Mouse (Mus musculus) limb, embryonic 14.5 days (tissue): ENCODE results near the gene Rnf207. TPM values are rescaled to one million over a fixed set of nuclear protein-coding genes. Genes with fewer than 3 reads are reported as not detected.

ENCODE experiments used
- ATAC-seq: fragments of 200-750 bp; cut with Nextera tagmentation; 2 replicates; pipeline ENCODE4 v1.8.0; 2017; ENCODE audit warnings: low read depth, moderate number of reproducible peaks, moderate TSS enrichment; ENCODE audit not compliant: low FRiP score
- DNase-seq: peaks from one replicate; pipeline ENCODE4 v3.0.0-alpha.2; 2015; ENCODE audit warnings: low spot score
- H3K27ac ChIP-seq: fragments of 300-500 bp; sonication (generic); replicated peaks from 2 replicates; pipeline ENCODE4 v1.5.1; 2014; ENCODE audit warnings: low read depth, mild to moderate bottlenecking, low read length, moderate library complexity, mixed read lengths
- H3K27me3 ChIP-seq: fragments of 300-500 bp; sonication (generic); 2 replicates; pipeline ENCODE4 v1.6.1; 2014; ENCODE audit warnings: low read length, mixed read lengths; ENCODE audit not compliant: control insufficient read depth, insufficient read depth
- H3K36me3 ChIP-seq: fragments of 300-500 bp; sonication (generic); 2 replicates; pipeline ENCODE4 v1.6.1; 2014; ENCODE audit warnings: mild to moderate bottlenecking, low read length, moderate library complexity, mixed read lengths; ENCODE audit not compliant: control insufficient read depth, insufficient read depth
- H3K4me1 ChIP-seq: fragments of 300-500 bp; sonication (generic); 2 replicates; pipeline ENCODE4 v1.6.1; 2014; ENCODE audit warnings: antibody characterized with exemption, low read length, mixed read lengths; ENCODE audit not compliant: control insufficient read depth, insufficient read depth
- H3K4me2 ChIP-seq: fragments of 300-500 bp; sonication (generic); replicated peaks from 2 replicates; pipeline ENCODE4 v1.6.1; 2014; ENCODE audit warnings: low read depth, mild to moderate bottlenecking, low read length, moderate library complexity; ENCODE audit not compliant: severe bottlenecking
- H3K4me3 ChIP-seq: fragments of 300-500 bp; sonication (generic); replicated peaks from 2 replicates; pipeline ENCODE4 v1.5.1; 2014; ENCODE audit warnings: low read length
- H3K9ac ChIP-seq: fragments of 300-500 bp; sonication (generic); 2 replicates; pipeline ENCODE4 v1.6.1; 2014; ENCODE audit warnings: mild to moderate bottlenecking, low read depth, low read length, moderate library complexity; ENCODE audit not compliant: severe bottlenecking
- H3K9me3 ChIP-seq: fragments of 300-500 bp; sonication (generic); 2 replicates; pipeline ENCODE4 v1.6.1; 2016; ENCODE audit warnings: low read length; ENCODE audit not compliant: control insufficient read depth
- POLR2A ChIP-seq: fragments of 200-500 bp; IDR thresholded peaks from 2 replicates; pipeline ENCODE4 v1.8.0; 2012; ENCODE audit warnings: inconsistent platforms, mild to moderate bottlenecking, moderate library complexity, borderline replicate concordance; ENCODE audit not compliant: insufficient read depth, insufficient read length; ENCODE audit errors: extremely low read depth
- WGBS: fragments of 180-500 bp; shearing (Covaris S2); extraction: QIAGEN DNeasy Blood & Tissue Kit; methylation state at CpG from one replicate; pipeline ENCODE4 v1.1.7; 2014; 5-methylcytosine and 5-hydroxymethylcytosine counted together
- polyA plus RNA-seq, 2 experiments: library from polyadenylated mRNA; depleted of rRNA in 1 of 2; stranded (reverse) in 1 of 2; unstranded in 1 of 2; fragments of >200 nt; fragmentation: Nextera tagmentation in 1 of 2; extraction: Ambion mirVana in 1 of 2; gene quantifications; 2 replicates each; pipeline versions ENCODE4 v1.2.1 to v1.2.3; 2012 to 2014

The Rnf207 gene
- polyA plus RNA-seq, 2 experiments = 0.50 to 0.92 TPM

GRCm38 (mm10) chr4:152338419-152339292 lies 19.9 kb upstream of the Rnf207 start, which contains the start of gene Chd5:
Gene Chd5 (plus strand): TSS chr4:152338651.
- Histone ChIP-seq H3K4me2 (peak within 1 kb of the TSS; percentile 100), H3K9me3 (no peaks in the 10 kb centered on the region), H3K9ac (peak within 1 kb of the TSS; percentile 56), H3K4me1 (peaks cover 8% of the 10 kb centered on the region), H3K4me3 (peak within 1 kb of the TSS; percentile 56), H3K36me3 (peaks cover 18% of the 10 kb centered on the region), H3K27me3 (peaks cover 33% of the 10 kb centered on the region), H3K27ac (no peak within 1 kb of the TSS)
- DNase-seq (no peak), ATAC-seq (no peak)
- 1% methylated on average over 46 of the region's 120 CpGs for WGBS
- no peak for TF ChIP-seq POLR2A

- WGBS = 21% methylated on average over 6 of the region's 6 CpGs
- ATAC-seq (no peak), DNase-seq (no peak)
- H3K9me3 ChIP-seq = no peaks in the 10 kb centered on the region
- peaks cover 8% of the 10 kb centered on the region for H3K4me1 ChIP-seq
- H3K4me2 ChIP-seq = no peak overlapping the region
- H3K9ac ChIP-seq = no peak overlapping the region
- H3K36me3 ChIP-seq = peaks cover 26% of the 10 kb centered on the region
- H3K27ac ChIP-seq = no peak overlapping the region
- no peak for TF ChIP-seq POLR2A
- no peak overlapping the region for H3K4me3 ChIP-seq
- H3K27me3 ChIP-seq = peaks cover 33% of the 10 kb centered on the region
Measured at GRCm38 (mm10) chr4:152337772-152338171, 19.0 kb upstream of the Rnf207 start.

GRCm38 (mm10) chr4:152333587-152333986 lies 14.8 kb upstream of the Rnf207 start:
- 96% methylated on average over 12 of the region's 12 CpGs for WGBS
- DNase-seq (no peak), ATAC-seq (no peak)
- Histone ChIP-seq H3K27me3 (peaks cover 5% of the 10 kb centered on the region), H3K9me3 (no peaks in the 10 kb centered on the region), H3K36me3 (peaks cover 68% of the 10 kb centered on the region), H3K4me2 (no peak overlapping the region), H3K27ac (no peak overlapping the region), H3K9ac (no peak overlapping the region), H3K4me3 (no peak overlapping the region), H3K4me1 (no peaks in the 10 kb centered on the region)
- no peak for TF ChIP-seq POLR2A

GRCm38 (mm10) chr4:152332952-152333351 lies 14.2 kb upstream of the Rnf207 start:
- ATAC-seq (peak; percentile 56; the same call in 1 of the 2 replicates), DNase-seq (peak; percentile 74)
- peaks cover 70% of the 10 kb centered on the region for H3K36me3 ChIP-seq
- no peak overlapping the region for H3K27ac ChIP-seq
- no peak overlapping the region for H3K4me3 ChIP-seq
- no peaks in the 10 kb centered on the region for H3K4me1 ChIP-seq
- no peaks in the 10 kb centered on the region for H3K9me3 ChIP-seq
- H3K9ac ChIP-seq = no peak overlapping the region
- H3K4me2 ChIP-seq = no peak overlapping the region
- H3K27me3 ChIP-seq = no peaks in the 10 kb centered on the region
- no peak for TF ChIP-seq POLR2A
- WGBS = 55% methylated on average over 2 of the region's 2 CpGs

GRCm38 (mm10) chr4:152328691-152329090 lies 9.9 kb upstream of the Rnf207 start:
- Histone ChIP-seq H3K9me3 (no peaks in the 10 kb centered on the region), H3K36me3 (peaks cover 57% of the 10 kb centered on the region), H3K27me3 (no peaks in the 10 kb centered on the region), H3K9ac (no peak overlapping the region), H3K4me3 (no peak overlapping the region), H3K4me1 (peaks cover 10% of the 10 kb centered on the region), H3K4me2 (no peak overlapping the region), H3K27ac (no peak overlapping the region)
- no peak for TF ChIP-seq POLR2A
- no peak for DNase-seq
- ATAC-seq = no peak
- WGBS = 77% methylated on average over 6 of the region's 6 CpGs
